Mouse (Mus musculus): ENCODE data around the gene Cd200. TPM values are rescaled to one million over a fixed set of nuclear protein-coding genes. Genes with fewer than 3 reads are reported as not detected.
A peak's percentile ranks its signal among the peaks of the same experiment; 100 is the strongest.
"Not testable (repeated sequence)": the region's sequence is repeated elsewhere in the genome, so short reads cannot be mapped to it uniquely, and the experiment has no call there.

Gene Cd200
- polyA plus RNA-seq, 1 experiment = 112 TPM

DNA sequence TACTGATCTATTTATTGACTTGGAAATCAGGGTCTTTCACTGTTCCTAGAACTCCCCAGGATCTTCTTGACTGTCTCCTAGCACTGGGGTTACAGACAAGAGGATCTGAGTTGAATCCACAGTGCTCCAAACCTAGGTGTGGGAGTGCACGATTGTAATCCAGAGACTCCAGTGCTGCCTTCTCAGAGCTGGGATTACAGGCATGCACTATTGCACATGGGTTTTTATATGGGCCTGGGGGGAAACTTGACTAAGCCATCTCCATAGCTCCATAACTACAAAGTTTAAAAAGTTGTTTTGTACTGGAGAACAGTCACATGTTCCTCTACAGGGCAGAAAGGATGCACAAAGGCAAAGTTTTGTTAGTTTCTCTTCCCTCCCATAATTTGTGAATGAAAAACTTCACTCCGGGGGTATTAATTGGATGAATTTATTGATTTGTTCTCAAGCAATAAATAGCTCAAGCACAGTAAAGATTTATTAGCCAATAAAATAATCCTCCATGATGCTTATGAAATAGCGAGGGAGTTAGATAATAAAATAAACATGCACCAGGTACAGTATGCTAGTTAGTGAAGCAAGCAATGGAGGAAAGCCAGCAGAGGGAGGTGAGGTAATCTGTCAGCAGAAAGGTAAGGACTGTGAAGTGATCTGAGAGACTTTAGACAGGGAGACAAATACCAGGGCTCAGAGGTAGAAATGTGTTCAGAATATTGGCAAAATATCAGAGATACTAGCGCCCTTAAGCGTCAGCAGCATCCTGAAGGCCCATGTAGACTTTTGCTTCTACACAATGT is 30.5 kb downstream of the Cd200 start:
- no peak for DNase-seq (ENCODE audit: extremely low spot score in 1 of 2, low spot score in 1 of 2)

DNA sequence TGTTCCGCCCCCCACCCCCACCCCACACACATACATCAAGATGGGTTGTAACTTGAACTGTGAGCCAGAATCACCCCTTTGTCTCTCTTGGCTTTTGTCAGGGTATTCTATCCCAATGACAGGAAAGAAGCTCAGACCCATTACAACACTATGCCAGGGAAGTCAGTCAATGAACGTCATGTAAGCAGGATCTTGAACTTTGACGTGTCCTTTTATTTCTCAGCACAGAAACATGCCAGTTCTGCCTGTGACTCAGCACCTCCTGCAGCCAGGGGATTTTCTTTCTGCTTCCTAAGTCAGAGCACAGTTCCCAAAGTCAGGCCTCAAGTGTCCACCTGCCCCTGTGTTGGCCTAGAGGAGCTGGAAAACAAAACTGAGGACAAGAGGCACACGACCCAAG is 31.5 kb downstream of the Cd200 start:
- DNase-seq (ENCODE audit: extremely low spot score in 1 of 2, low spot score in 1 of 2) = no peak

DNA sequence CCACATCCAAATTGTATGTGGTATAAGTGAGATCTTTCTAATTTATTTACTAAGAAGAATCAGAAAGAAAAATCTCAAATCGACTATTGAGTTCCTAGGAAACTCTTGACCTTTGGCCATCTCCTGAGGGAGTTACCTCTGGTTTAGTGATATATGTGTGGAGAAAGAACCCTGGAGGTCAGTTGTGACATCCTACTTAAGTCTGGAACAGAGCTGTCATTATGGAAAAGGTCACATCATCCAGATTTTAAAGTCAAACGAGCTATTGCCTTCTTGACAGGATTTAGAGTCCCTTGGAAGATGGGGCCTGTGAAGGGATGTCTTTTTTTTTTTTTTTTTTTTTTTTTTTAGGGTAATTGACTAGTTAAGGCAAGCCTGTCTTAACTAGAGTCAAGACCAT is 32.0 kb downstream of the Cd200 start:
- no peak for DNase-seq (ENCODE audit: extremely low spot score in 1 of 2, low spot score in 1 of 2)

DNA sequence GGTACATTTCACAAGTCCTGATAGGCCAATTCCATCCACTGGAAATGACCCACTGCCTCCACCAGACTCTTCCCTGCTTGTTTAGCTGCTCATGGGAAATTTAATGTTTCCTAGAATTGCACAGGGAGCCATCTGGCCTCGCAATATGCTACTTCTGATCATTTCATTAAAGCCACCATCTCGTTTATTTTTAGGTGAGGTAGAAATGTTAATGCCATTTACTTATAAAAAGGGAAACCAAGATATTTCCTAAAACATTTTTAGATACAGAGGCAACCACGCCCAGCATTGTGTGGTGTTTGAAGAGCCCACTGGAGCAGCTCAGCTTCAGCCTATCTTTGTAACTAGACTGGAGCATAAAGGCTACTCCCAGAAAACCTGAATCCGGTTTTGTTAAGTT is 32.6 kb downstream of the Cd200 start:
- DNase-seq (ENCODE audit: extremely low spot score in 1 of 2, low spot score in 1 of 2) = peak in 1 of 2 experiments; percentile 11

DNA sequence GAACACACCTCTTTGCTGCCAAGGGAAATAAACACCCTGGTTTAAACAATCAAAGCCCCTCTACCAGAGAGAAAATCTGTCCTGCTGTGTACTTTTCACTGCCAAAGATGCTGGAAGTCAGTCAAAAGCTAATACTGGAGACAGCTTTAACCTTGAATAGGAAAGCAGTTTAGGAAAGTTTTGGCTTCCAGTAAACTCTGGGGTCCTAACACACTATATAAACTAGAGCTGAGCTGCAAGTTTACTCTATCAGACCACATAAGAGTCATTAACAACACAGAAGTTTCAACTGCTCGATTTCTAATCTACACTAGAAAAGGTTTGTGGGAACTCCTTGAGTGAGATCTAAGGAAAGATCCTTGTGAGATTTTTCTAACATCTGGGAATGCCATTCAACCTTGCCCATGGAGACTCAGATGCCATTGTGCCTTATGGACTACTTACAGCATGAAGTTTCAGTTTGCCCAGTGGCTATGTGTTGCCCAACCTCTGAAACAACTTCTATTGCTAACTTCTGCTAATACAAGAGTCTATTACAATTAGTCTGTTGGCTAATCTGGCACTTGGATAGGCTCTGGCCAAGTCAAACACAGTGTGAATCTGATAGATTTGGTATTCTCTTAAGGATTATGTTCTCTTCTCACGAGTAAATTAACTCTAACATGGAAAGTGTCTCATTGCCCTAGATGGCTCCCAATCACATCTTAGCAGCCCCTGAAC is 33.2 kb downstream of the Cd200 start:
- DNase-seq (ENCODE audit: extremely low spot score in 1 of 2, low spot score in 1 of 2) = no peak

DNA sequence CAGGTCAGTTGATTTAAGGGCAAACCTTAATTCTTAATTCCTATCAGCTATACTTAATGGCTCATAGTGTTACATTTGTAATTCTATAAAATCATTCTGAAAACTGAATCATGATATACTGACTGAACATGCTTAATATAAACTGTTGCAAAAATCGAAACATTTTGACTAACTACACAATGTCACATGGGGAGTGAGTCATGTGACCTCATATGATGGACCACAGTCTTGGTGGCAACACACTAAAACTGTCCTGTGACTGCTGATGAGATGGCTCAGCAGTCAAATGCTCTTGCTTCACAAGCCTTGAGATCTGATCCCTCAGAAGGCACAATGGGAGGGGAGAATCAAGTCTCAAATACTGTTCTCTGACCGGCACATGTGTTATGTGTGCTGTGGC is 34.8 kb downstream of the Cd200 start:
- DNase-seq (ENCODE audit: extremely low spot score in 1 of 2, low spot score in 1 of 2) = no peak

DNA sequence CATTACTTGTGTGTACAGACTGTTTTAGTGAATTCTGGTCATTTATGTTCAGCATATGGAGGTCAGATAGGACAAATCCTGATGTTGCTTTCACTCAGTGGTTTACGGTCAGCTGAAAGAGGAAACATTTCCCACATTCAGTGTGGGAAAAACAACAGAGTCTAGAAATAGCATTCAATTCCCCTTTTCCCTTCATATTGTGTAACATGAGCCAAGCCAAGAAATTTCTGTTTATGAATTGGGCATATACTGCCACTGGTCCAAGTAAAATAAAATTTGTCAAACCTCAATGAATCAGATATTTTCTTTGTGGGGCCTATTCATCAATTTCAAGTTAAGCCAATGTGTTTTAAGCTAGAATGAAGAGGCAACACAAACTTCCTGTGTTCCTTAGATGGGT is 37.8 kb downstream of the Cd200 start:
- DNase-seq (ENCODE audit: extremely low spot score in 1 of 2, low spot score in 1 of 2) = no peak

DNA sequence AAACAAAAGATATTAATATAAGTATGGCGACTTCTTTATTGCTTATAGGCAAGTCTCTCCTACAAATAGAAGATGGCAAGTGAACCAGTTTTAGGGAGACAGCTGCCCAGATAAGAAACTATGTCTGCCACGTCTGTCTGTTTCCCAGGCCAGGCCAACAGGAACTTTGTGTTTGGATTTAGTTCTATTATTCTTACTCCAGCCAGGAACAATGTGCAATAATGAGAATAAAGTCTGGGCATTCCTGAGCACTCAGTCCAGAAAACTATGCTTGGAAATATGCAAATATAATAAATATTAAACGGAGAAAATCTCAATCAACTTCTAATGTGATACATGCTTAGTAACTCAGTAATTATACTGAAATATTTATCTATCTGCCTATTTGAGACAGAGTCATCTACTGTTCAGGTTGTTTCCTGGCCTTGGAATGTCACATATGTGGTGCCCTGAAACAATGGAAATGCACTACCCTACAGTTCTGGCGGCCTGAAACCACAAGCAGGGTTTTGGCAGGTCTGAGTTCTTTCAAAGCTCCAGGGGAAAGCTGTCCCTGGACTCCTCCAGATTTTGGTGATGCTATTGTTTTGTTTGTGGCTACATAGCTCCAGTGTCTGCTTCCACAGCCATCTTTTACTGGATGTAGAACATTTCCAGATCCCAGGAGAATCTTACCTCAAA is 39.4 kb downstream of the Cd200 start:
- DNase-seq (ENCODE audit: extremely low spot score in 1 of 2, low spot score in 1 of 2) = no peak

DNA sequence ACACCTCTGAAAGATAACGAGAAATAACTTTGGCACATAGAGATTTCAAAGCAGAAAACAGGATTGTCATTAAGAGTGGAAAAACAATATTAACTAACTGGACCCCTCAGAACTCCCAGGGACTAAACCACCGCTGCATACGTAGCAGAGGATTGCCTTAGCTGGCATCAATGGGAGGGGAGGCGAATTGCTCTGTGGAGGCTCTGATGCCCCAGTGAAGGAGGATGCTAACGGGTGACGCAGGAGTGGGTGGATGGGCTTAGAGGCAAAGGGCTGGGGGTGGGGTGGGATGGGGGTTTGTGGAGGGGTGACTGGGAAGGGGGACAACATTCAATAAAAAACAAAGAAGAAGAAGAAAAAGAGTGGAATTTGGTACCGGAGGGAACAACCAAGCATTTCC is 42.7 kb downstream of the Cd200 start:
- DNase-seq (ENCODE audit: extremely low spot score in 1 of 2, low spot score in 1 of 2) = no peak

DNA sequence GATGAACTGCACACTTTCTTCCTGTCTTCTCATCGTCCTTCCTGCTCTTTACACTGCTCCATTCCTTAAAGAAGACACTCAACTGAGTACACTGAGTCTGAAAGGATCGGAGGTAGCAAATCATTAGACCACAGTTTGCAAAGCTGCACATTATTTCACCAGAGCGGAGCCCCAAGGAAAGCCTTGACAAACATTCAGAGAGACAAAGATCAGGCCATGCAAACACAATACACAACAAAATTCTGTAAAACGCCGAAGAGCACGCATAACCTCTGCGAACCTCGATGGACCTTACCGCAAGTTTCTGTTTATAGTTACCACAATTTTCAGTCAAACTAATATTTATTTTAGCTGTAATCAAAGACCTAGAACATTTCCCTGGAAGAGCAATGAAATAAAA is 43.5 kb downstream of the Cd200 start:
- no peak for DNase-seq (ENCODE audit: extremely low spot score in 1 of 2, low spot score in 1 of 2)

DNA sequence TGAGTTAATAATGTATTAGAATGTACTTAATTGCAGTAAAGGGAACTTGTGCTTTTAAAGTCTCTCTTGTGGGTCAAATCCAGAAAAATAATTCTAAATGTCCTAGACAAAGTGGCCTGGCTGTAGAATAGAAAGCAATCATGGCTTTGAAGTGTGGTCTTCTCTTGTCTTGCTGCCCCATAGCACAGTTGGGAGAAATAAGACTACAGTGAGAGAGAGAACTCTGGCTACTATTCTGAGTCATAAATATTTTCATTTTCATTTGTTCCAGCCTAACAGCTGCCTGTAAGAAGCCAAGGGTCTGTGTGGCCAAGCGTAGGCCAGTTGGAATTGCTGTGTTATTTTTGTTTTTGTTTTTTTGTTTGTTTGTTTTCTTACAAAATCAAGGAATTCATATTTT is 44.2 kb downstream of the Cd200 start:
- no peak for DNase-seq (ENCODE audit: extremely low spot score in 1 of 2, low spot score in 1 of 2)

DNA sequence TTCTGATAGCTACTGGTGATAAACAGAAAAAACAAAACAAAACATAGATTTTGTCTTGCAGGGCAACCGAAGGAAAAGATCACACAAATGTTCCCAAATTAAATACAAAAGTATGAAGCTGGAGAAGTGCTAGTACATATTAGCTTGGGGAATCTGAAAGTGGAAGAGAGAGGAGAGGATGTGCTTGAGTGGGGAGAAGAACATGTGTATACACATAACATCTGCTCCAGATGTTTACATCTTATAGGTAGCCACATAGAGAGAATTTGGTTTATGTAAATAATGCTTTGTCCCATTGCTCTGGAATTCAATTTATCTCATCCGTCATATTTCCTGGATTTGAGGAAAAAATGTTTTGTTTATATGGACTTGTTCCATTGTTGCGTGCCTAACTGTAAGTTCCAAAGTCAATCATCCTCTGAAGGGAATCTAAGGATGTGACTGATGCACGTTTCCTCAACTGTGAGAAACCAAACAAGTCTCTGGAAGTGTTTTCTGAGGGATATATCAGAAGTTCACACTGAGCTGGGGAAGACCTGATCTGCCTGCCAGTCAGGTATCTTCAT is 45.3 kb downstream of the Cd200 start:
- no peak for DNase-seq (ENCODE audit: extremely low spot score in 1 of 2, low spot score in 1 of 2)

DNA sequence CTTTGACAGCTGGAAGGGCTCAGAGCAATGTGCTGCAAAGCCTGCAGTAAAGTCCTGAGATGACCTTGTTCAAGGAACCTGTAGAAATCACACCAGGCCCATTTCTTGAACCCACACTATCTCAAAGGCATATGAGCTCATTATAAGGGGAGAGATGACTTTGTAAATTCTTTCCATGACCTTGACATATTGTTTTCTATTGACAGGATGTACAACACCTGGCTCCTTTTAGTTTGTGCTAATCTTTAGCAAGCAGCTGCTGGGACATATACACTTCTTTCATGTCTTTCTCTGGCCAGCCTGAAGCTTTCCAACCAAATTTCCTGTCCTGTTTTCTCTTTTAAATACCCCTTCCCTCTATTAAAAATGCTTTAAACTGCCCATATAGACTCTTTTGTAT is 47.4 kb downstream of the Cd200 start:
- no peak for DNase-seq (ENCODE audit: extremely low spot score in 1 of 2, low spot score in 1 of 2)

DNA sequence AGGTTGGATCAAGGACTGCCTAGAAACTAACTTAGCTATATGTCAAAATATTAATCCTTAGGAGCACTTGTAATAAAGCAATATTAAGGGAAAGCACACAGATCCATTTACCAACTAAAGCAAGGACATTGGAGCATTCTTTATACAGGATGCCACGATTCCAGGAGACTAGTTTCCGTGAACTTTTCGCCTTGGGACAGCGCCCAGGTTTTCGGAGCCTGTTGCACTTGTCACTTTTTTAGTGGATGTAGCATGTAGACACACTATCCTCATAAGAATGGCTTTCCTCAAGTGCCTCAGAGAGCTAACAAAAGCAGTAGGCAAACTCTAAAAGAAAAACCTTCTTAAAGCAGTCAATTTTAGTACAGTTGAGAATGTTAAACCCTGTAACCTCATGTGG is 50.4 kb downstream of the Cd200 start:
- not testable (repeated sequence) for DNase-seq (ENCODE audit: extremely low spot score in 1 of 2, low spot score in 1 of 2)

DNA sequence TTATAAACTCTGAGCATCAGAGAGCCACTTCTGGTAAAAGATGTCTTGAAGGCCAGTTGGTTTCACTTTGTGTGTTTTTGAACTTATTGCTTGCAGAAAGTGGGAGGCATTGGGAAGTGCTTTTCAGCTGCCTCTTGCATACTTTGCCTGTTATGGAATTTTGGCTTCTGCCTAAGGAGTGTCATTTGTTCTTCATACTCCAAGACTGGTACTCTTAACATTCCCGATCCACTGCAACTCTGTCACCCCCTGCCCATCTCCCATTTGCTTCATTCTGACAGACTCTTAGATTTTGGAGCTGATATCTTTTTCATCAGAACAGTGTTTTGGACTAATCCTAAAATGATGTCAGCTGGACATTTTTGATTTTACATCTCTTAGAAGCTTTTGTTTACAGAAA is 51.7 kb downstream of the Cd200 start:
- no peak for DNase-seq (ENCODE audit: extremely low spot score in 1 of 2, low spot score in 1 of 2)

DNA sequence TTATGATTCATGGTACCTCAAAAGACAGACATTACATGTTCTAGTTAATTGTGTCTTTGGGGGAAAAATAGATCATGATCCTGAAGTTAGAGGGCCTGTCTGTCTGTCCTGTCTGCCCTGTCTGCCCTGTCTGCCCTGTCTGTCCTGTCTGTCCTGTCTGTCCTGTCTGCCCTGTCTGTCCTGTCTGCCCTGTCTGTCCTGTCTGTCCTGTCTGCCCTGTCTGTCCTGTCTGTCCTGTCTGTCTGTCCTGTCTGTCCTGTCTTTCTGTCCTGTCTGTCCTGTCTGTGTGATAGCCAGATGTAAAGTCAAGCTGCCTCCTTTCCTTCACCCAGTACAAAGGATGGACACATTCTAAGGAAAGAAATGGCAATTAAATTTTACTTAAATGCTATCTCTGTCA is 56.0 kb downstream of the Cd200 start:
- no peak for DNase-seq (ENCODE audit: extremely low spot score in 1 of 2, low spot score in 1 of 2)

DNA sequence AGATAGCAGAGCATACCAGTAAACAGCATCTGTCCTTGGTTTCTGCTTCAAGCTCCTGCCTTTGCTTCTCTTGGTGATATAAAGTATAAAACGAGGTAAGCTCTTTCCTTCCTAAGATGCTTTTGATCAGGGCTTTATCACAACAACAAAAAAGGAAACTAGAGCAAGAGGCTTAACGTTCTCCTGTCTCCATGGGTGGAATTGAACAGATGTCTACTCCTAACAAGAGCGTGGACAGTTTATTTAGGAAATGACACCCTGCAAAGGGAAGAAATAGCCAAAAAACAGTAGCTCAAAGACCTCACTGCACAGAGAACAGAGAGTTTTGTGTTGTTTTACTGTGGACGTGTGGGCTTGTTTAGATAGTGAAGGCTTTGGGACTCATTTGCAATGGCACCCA is 58.1 kb downstream of the Cd200 start:
- DNase-seq (ENCODE audit: extremely low spot score in 1 of 2, low spot score in 1 of 2) = no peak

DNA sequence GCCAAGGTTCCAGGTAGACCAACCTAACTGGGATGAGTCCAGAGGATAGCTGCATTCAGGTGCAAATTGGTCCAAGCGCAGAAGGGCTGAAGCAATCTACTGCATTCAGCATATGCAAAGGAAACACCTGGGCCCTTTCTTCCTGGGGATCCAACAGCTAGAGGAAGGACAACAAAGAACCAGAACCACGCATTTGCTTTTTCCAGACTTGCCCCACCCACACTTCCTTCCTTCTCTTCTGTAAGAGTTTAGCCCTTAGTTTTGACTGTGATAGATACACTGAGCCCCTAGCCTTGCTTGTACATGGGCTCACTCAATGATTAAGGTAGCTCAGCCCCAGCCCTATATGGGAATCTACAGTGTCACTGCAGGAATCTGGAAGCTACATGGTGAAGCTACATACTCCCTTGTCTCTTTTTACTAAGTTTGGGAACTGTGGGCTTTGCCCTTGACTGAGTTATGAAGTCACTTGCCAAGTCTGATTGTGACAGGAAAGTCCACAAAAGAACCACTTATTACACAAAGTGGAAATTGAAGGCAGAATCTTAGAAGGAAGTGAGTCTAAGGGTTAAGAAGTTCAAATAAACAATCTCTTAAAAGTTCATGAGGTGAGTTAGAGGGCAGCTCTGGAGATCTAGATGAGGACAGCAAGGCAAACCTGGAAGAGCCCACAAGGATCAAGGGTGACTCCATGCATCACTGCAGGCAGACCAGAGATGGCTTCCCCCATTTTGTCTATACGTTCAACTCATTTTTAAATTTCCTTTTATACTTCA is 59.1 kb downstream of the Cd200 start:
- no peak for DNase-seq (ENCODE audit: extremely low spot score in 1 of 2, low spot score in 1 of 2)

DNA sequence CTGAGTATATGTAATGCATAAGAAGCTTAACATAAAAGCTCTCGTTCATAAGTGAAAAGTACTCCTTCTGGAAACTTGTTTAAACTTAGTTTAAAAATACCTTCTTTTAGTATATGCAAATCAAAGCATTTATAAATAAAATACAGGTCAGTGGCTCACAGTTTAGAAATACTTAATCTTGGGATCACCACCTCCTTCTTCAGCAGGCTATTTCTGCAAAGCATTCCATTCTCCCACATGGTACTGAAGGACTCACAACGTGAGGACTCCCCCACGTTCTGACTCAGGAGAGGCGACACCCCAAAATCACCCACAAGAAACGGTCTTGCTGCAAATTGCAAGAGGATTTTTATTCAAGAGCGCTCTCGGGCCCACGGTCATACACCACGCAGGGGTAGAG is 60.6 kb downstream of the Cd200 start:
- DNase-seq (ENCODE audit: extremely low spot score in 1 of 2, low spot score in 1 of 2) = peak in 1 of 2 experiments; percentile 17

DNA sequence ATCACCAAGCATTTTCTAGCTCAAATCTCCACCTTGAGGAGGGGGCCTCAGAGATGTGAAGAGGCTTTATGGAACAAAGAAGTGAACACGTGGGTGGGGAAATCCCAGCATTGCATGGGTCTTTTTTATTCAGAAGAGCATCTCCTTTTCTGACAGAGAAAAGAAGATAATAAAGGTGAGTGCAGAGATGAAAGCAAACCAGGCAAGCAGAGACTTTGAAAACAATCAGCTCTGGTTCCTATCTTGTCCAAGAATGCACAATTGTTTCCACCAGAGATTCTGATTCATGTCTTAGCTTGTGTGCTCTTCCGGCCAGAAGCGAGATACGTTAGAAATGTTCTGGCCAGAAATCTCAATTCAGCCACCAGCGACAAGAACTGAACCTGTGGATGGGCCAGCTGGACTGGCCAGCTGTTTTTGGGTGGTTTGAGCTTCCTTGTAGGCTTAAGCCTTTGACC is 61.9 kb downstream of the Cd200 start:
- DNase-seq (ENCODE audit: extremely low spot score in 1 of 2, low spot score in 1 of 2) = no peak

DNA sequence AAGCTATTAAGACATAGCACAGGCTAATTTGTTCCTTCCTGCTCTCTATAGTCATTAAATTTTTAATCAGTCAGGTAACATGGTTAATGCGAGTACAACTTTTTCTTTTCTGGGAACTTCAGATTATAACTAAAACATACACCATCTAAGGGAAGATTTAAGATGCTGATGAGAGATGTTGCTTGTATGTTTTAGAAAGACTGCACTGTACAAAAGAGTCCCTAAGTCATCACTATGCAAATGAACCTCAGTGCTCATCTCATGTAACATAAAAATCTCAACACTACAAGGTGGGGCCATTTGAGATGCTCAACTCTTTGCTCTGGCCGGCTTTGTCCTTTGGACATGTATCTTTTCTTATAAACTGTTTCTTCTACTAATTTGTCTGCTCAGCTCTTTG is 62.5 kb downstream of the Cd200 start:
- DNase-seq (ENCODE audit: extremely low spot score in 1 of 2, low spot score in 1 of 2) = no peak

Measured in frontal cortex, adult 2 months (tissue).